Mouse (Mus musculus) limb, embryonic 15.5 days (tissue): ENCODE measurements around the gene Dctpp1. TPM values are rescaled to one million over a fixed set of nuclear protein-coding genes. Genes with fewer than 3 reads are reported as not detected.
A peak's percentile ranks its signal among the peaks of the same experiment; 100 is the strongest.

Experiments used
- ATAC-seq: fragments of 200-750 bp; cut with Nextera tagmentation; 2 replicates; pipeline ENCODE4 v1.8.0; 2017; ENCODE audit warnings: low read depth, moderate TSS enrichment; ENCODE audit not compliant: insufficient number of reproducible peaks, low FRiP score, low TSS enrichment
- H3K27ac ChIP-seq: fragments of 300-500 bp; sonication (generic); 2 replicates; pipeline ENCODE4 v1.5.1; 2015; ENCODE audit warnings: moderate library complexity, mild to moderate bottlenecking, inconsistent platforms
- H3K27me3 ChIP-seq: fragments of 300-500 bp; sonication (generic); 2 replicates; pipeline ENCODE4 v1.6.1; 2015; ENCODE audit warnings: inconsistent platforms
- H3K36me3 ChIP-seq: fragments of 300-500 bp; sonication (generic); 2 replicates; pipeline ENCODE4 v1.6.1; 2015; ENCODE audit warnings: inconsistent platforms
- H3K4me1 ChIP-seq: fragments of 300-500 bp; sonication (generic); 2 replicates; pipeline ENCODE4 v1.6.1; 2015; ENCODE audit warnings: inconsistent platforms
- H3K4me2 ChIP-seq: fragments of 300-500 bp; sonication (generic); 2 replicates; pipeline ENCODE4 v1.6.1; 2015; ENCODE audit warnings: mild to moderate bottlenecking, inconsistent platforms
- H3K4me3 ChIP-seq: fragments of 300-500 bp; sonication (generic); 2 replicates; pipeline ENCODE4 v1.5.1; 2015; ENCODE audit warnings: mild to moderate bottlenecking, inconsistent platforms
- H3K9ac ChIP-seq: fragments of 300-500 bp; sonication (generic); 2 replicates; pipeline ENCODE4 v1.6.1; 2015; ENCODE audit warnings: inconsistent platforms
- H3K9me3 ChIP-seq: fragments of 300-500 bp; sonication (generic); 2 replicates; pipeline ENCODE4 v1.6.1; 2016; ENCODE audit warnings: inconsistent platforms
- WGBS: fragments of 180-500 bp; shearing (Covaris S2); methylation state at CpG from one replicate; pipeline ENCODE4 v1.1.7; 2015; 5-methylcytosine and 5-hydroxymethylcytosine counted together
- polyA plus RNA-seq: library from polyadenylated mRNA; unstranded; fragments of >200 nt; fragmentation: Nextera tagmentation; extraction: Ambion mirVana; gene quantifications from 2 replicates; pipeline ENCODE4 v1.2.1, GENCODE M21; 2015

Dctpp1 gene
- polyA plus RNA-seq, 1 experiment from 2014 or later = 138 TPM

DNA sequence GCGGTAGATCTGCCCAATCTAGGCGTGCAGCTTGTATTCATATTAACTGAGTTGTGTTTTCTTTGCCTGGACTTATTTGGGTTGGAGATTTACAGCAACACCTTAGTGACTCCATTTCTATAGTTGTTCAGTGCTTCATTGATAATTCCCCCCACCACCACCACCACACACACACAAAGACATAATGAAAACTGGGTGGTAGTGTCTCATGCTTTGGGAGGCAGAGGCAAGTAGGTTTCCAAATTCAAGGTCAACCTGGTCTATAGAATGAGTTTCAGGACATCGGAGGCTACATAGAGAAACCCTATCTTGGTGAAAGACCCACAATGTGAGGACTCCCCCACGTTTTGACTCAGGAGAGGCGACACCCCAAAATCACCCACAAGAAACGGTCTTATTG is 35.9 kb downstream of the Dctpp1 start:
- Histone ChIP-seq H3K27me3 (no peaks in the 10 kb centered on the region), H3K9me3 (no peaks in the 10 kb centered on the region), H3K4me2 (no peak overlapping the region), H3K4me3 (no peak overlapping the region), H3K36me3 (peaks cover 6% of the 10 kb centered on the region), H3K27ac (no peak overlapping the region), H3K4me1 (0 out of 2 replicates have a peak, but pooled peaks cover 3% of the 10 kb centered on the region), H3K9ac (no peak overlapping the region)
- no peak for ATAC-seq
- WGBS = 89% methylated on average over 6 of the region's 6 CpGs

GRCm38 (mm10) chr7:127223515-127224478 is 36.7 kb downstream of the Dctpp1 start:
- 80% methylated on average over 6 of the region's 6 CpGs for WGBS
- no peaks in the 10 kb centered on the region for H3K4me1 ChIP-seq

GRCm38 (mm10) chr7:127223106-127223505 is 37.4 kb downstream of the Dctpp1 start:
- H3K4me2 ChIP-seq = no peak overlapping the region
- no peaks in the 10 kb centered on the region for H3K36me3 ChIP-seq
- no peak for ATAC-seq
- no peaks in the 10 kb centered on the region for H3K9me3 ChIP-seq
- 93% methylated on average over 3 of the region's 3 CpGs for WGBS
- H3K4me3 ChIP-seq = no peak overlapping the region
- no peaks in the 10 kb centered on the region for H3K27me3 ChIP-seq
- H3K27ac ChIP-seq = no peak overlapping the region
- H3K4me1 ChIP-seq = no peaks in the 10 kb centered on the region
- no peak overlapping the region for H3K9ac ChIP-seq

More at GRCm38 (mm10) chr7:127223515-127224478, 36.7 kb downstream of the Dctpp1 start:
- no peak overlapping the region for H3K4me3 ChIP-seq
- no peaks in the 10 kb centered on the region for H3K36me3 ChIP-seq
- H3K9me3 ChIP-seq = no peaks in the 10 kb centered on the region
- no peak for ATAC-seq
- no peak overlapping the region for H3K27ac ChIP-seq
- H3K9ac ChIP-seq = no peak overlapping the region
- no peaks in the 10 kb centered on the region for H3K27me3 ChIP-seq
- no peak overlapping the region for H3K4me2 ChIP-seq

GRCm38 (mm10) chr7:127220440-127220839 is 40.1 kb downstream of the Dctpp1 start:
- Histone ChIP-seq H3K27ac (no peak overlapping the region), H3K9ac (no peak overlapping the region), H3K4me1 (peaks cover 2% of the 10 kb centered on the region), H3K4me3 (no peak overlapping the region), H3K9me3 (no peaks in the 10 kb centered on the region), H3K4me2 (no peak overlapping the region), H3K27me3 (no peaks in the 10 kb centered on the region), H3K36me3 (no peaks in the 10 kb centered on the region)
- ATAC-seq = no peak
- WGBS = 69% methylated on average over 6 of the region's 6 CpGs

GRCm38 (mm10) chr7:127218670-127219069 is 41.8 kb downstream of the Dctpp1 start:
- no peak overlapping the region for H3K9ac ChIP-seq
- H3K27me3 ChIP-seq = no peaks in the 10 kb centered on the region
- no peaks in the 10 kb centered on the region for H3K36me3 ChIP-seq
- ATAC-seq = no peak
- H3K4me3 ChIP-seq = no peak overlapping the region
- no peaks in the 10 kb centered on the region for H3K9me3 ChIP-seq
- H3K4me1 ChIP-seq = peaks cover 19% of the 10 kb centered on the region
- 81% methylated on average over 4 of the region's 4 CpGs for WGBS
- no peak overlapping the region for H3K27ac ChIP-seq
- H3K4me2 ChIP-seq = no peak overlapping the region

DNA sequence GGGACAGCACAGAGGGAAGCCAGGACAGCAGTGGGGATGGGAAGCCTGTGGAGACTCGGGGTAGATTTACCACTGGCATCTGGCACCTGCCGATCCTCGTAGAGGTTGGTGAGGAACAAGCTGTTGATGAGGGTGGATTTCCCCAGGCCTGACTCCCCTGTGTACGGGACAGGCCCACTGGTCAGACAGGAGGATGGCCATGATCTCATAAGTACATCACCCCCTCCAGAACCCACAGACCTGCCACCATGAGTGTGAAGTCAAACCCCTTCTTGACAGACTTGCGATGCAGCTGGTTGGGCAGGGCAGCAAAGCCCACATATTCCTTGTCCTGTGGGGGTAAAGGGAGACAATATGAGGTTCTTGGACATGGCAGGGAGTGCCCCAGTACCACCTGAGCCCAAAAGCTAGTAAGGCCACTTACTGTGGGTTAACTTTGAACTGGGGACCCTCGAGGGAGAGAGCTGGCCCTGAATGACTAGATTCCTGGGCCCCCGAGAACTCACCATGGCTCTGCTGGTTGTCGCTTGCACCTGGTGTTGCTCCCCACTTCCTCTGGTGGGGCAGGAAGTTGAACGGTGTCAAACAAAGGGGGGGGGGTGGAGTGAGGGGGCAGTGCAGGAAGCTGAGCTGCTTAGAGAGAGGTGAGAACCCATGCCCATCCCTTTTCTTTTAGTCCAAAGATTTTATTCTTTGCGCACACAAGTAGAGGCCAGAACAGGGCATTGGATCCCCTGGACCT is 42.4 kb downstream of the Dctpp1 start:
- Histone ChIP-seq H3K4me2 (no peak overlapping the region), H3K9ac (no peak overlapping the region), H3K4me1 (peaks cover 21% of the 10 kb centered on the region), H3K36me3 (no peaks in the 10 kb centered on the region), H3K27me3 (no peaks in the 10 kb centered on the region), H3K27ac (no peak overlapping the region), H3K9me3 (no peaks in the 10 kb centered on the region), H3K4me3 (no peak overlapping the region)
- ATAC-seq = no peak
- 63% methylated on average over 10 of the region's 10 CpGs for WGBS

DNA sequence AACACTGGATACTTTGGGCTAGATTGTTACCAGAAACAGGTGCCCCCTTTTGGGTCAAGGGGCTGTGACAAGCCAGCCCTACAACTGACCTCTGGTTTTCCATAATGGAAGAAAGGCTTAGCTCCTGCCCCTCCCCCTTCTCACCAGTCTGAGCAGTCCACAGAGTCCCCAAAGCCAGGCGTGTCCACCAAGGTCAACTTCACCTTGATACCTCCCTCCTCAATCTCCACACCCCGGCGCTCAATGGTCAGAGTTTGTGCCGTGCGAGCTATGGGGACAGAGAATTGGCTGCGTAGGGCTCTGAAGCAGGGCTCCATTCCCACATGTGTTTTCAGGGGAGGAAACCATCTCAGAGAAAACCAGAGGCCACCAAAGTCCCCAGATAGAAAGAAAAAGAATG is 43.0 kb downstream of the Dctpp1 start:
- no peak for ATAC-seq
- H3K4me3 ChIP-seq = no peak overlapping the region
- WGBS = 87% methylated on average over 6 of the region's 6 CpGs
- no peaks in the 10 kb centered on the region for H3K9me3 ChIP-seq
- H3K9ac ChIP-seq = no peak overlapping the region
- H3K4me1 ChIP-seq = peaks cover 21% of the 10 kb centered on the region
- no peaks in the 10 kb centered on the region for H3K27me3 ChIP-seq
- no peaks in the 10 kb centered on the region for H3K36me3 ChIP-seq
- no peak overlapping the region for H3K27ac ChIP-seq
- no peak overlapping the region for H3K4me2 ChIP-seq

DNA sequence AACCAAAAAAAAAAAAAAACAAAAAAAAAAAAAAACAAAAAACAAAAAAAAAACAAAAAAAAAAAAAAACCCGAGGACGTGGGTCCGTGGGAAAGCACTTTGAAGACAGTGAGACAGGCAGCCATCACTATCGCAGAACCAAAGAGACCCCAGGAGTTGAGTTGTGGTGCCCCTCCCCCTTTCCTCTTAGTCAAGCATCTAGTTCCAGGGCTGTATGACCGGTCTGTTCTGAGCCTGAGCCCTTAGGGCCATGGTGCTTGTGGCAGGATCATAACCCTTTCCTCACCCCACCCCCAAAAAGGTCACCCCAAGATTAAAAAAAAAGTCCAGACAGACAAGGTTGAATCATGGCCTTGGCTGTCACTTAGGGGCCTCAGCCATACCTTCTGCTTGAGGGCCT is 44.2 kb downstream of the Dctpp1 start:
- Histone ChIP-seq H3K36me3 (no peaks in the 10 kb centered on the region), H3K4me3 (no peak overlapping the region), H3K4me2 (no peak overlapping the region), H3K9ac (no peak overlapping the region), H3K9me3 (no peaks in the 10 kb centered on the region), H3K27ac (no peak overlapping the region), H3K4me1 (peaks cover 21% of the 10 kb centered on the region), H3K27me3 (no peaks in the 10 kb centered on the region)
- 88% methylated on average over 5 of the region's 5 CpGs for WGBS
- 0 out of 2 replicates have a peak, but pooled peaks have one; percentile 15 for ATAC-seq

DNA sequence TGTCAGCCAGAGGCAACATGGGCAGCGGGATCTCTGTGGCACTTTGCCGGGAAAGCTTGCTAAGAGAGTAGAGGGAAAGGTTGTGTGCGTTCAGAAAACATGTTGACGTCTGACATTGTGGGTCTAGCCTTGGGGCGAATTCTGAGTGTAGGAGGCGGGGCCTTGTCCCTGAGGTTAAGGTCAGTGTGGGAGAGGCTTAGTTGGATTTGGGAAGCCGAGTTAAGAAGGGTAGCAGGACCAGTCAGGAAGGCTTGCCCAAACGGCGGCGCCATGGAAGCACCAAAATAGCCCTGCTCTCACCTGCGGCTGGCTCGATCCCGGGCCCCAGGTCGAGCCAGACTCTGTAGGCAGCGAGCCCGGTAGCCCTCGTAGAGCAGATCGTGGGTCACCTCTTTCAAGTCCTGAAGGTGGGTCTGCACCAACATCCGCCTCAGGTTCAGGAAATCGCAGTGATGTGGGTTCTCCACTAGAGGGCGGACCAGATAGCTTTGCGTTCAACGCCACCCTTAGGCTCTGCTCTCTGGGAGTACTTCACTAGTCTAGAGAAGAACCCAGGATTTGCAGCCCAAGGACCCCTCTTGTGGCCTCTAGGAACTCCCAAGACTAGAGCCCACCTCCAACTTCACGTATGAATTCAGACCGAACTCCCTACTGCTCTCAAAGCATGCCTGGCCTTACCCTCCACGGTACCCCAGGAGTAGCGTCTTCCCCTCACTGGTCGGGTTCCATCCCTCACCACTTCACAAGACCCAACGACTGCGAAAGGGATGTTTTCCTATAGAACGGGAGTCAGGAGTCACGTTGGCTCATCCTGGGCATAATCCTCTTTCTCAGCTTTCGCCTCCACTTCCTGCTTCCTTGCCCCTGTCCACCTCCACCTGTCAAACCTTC is 45.3 kb downstream of the Dctpp1 start:
- Histone ChIP-seq H3K4me2 (peak overlapping the region; percentile 76), H3K9ac (peak overlapping the region; percentile 40; the same call in 1 of the 2 replicates), H3K4me1 (peaks cover 21% of the 10 kb centered on the region), H3K4me3 (peak overlapping the region; percentile 41), H3K27me3 (no peaks in the 10 kb centered on the region), H3K9me3 (no peaks in the 10 kb centered on the region), H3K36me3 (no peaks in the 10 kb centered on the region), H3K27ac (peak overlapping the region; percentile 58; the same call in 1 of the 2 replicates)
- 20% methylated on average over 33 of the region's 33 CpGs for WGBS
- ATAC-seq = no peak

- Histone ChIP-seq H3K36me3 (no peaks in the 10 kb centered on the region), H3K4me1 (peaks cover 22% of the 10 kb centered on the region), H3K4me2 (peak overlapping the region; percentile 76), H3K4me3 (peak overlapping the region; percentile 41), H3K9me3 (no peaks in the 10 kb centered on the region), H3K27ac (peak overlapping the region; percentile 58), H3K9ac (peak overlapping the region; percentile 11), H3K27me3 (no peaks in the 10 kb centered on the region)
- ATAC-seq = no peak
- WGBS = 28% methylated on average over 21 of the region's 21 CpGs
Measured at GRCm38 (mm10) chr7:127214521-127214920, 46.0 kb downstream of the Dctpp1 start.

DNA sequence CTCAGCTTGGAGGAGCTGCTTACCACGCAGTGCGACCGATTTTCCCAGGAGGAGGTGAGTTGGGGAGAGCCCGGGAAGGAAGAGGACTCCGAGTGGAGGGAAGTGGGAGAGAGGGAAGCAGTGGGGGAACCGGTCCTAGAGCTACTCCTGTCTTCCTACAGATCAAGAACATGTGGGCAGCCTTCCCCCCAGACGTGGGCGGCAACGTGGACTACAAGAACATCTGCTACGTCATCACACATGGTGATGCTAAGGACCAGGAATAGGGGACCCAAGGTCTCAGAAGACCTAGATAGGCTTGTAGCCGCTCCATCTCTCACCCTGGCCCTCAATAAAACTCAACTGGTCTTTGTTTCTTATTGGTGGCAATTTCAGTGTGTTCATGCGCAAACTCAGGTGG is 46.6 kb downstream of the Dctpp1 start:
- no peaks in the 10 kb centered on the region for H3K36me3 ChIP-seq
- H3K4me2 ChIP-seq = peak overlapping the region; percentile 76
- 48% methylated on average over 12 of the region's 12 CpGs for WGBS
- H3K27me3 ChIP-seq = no peaks in the 10 kb centered on the region
- H3K4me1 ChIP-seq = peaks cover 26% of the 10 kb centered on the region
- H3K9ac ChIP-seq = no peak overlapping the region
- H3K4me3 ChIP-seq = peak overlapping the region; percentile 41
- ATAC-seq = no peak
- no peaks in the 10 kb centered on the region for H3K9me3 ChIP-seq
- H3K27ac ChIP-seq = peak overlapping the region; percentile 33; the same call in 1 of the 2 replicates
